Mouse (Mus musculus) adrenal gland, adult 18-20 months (tissue): ENCODE measurements at regions not wholly inside any gene's neighbourhood (a gene's known extent, or its start where the extent isn't known, plus 50 kb on each side); places are given as distances from the start of the nearest gene placed in this dataset.
A peak's percentile ranks its signal among the peaks of the same experiment; 100 is the strongest.
"Not testable (repeated sequence)": the region's sequence is repeated elsewhere in the genome, so short reads cannot be mapped to it uniquely, and the experiment has no call there.

Experiments
- DNase-seq, 2 experiments: peaks; one replicate each; pipeline ENCODE4 v3.0.0; 2021 to 2022; ENCODE audit warnings: low spot score in 2 of 2

DNA sequence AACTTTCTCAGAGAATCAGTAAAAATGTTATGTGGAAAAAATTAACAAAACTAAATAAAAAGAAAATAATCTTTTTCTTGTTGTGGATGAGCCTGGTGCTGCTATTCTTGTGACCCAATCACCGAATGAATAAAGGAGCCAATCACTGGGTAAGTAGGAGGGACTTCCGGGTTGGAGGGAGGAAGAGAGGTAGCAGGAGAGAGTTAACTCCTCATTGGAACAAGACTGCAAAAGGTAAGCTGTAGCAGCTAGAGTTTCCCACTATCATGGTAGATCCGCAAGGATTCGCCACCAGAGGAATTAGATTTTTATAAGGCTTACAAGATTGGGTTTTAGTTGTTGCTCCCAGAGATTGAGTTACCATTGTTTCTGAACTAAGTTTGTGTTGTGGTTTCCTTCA is 87.8 kb upstream of the Vldlr start:
- not testable (repeated sequence) for DNase-seq

DNA sequence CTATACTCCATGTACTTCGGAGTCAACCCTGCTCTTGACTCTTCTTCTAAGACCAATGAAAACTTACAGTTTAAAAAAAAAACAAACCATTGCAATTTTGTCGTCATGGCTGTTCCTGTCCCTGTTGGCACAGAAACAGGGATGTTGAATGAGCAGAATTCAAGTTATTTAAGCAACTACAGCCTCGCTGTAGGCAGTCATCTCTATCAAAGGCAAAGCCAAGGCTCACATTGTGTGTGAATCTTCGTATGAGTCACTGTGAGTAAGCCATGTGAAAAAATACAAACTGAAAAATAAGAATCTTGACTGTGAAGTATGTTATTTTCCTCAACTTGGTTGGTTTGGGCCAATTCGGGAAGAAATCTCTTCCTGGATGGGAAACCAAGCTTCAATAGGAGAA is 81.9 kb upstream of the Vldlr start:
- DNase-seq: no peak

DNA sequence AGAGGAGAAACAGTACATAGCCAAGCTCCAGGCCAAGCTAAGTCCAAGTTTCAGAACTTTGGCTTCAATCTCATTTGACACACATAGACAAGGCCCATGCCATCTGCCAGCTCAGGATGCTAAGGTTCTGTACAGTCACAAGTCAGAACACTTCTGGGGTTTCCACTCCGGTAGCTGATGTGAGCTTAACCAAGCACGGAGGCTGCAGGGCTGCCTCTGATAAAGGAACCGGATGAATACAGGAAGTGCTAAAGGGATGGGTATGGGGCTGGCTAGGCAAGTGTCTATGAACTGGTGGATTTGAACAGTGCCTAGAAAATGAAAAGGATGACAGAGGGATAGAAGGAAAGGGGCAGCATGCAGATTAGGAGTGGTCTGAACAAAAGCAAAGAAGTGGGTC is 75.4 kb upstream of the Vldlr start:
- DNase-seq: no peak

DNA sequence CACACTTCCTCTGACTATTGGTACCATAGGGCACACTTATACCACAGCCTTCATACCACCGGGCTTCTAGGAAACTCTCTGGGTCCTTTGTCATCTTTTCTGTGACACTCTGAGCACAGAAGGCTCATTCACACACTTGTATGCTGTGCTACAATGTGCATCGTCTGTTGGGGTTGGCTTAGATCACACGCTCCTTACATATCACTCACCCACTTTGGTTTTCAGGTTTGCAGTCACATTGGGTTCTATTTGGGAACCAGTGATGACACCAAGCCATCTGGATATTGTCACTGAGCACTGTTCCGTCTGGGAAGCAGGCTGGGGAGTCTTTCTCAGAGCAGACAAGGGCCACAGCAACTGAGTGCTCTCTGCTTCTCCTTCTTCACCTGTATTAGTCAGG is 74.1 kb upstream of the Vldlr start:
- DNase-seq: no peak

DNA sequence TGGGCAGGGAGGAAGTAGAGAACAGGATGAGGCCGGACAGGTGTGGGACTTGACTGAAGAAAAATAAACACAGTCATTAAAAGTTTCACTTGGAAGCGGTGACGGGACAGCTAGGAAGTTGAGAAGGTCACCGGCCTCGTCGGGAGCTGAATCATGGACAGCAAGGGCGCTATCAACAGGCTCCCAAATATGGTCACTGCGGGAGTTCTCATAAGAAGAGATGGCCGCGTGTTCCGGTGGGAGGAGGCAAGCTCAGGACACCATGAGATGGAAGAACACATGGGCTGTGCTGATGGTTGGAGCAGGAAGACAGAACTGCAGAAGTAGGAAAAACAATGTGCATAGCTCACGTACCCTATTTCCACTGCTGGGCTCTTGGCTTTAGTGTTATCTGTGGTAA is 68.9 kb upstream of the Vldlr start:
- DNase-seq: peak in 1 of 2 experiments; percentile 10

DNA sequence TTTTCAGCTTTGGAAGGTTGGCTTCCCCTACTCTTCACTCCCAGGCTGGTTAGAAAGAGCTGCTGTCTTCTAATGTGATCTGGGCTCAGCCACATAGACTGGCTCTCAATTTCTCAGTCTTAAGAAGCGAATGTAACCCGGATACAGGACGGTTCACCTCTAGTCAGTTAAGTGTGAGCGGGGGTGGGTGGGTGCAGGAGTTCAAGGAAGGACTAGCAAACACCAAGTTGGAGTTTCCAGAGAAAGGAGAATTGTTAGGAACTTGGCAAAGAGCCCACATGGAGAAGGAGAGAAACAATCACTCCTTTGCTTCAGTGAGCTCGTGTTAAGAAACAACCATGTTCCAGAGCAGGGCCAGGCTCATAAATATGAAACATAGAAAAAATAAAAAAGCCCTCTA is 68.0 kb upstream of the Vldlr start:
- no peak for DNase-seq

DNA sequence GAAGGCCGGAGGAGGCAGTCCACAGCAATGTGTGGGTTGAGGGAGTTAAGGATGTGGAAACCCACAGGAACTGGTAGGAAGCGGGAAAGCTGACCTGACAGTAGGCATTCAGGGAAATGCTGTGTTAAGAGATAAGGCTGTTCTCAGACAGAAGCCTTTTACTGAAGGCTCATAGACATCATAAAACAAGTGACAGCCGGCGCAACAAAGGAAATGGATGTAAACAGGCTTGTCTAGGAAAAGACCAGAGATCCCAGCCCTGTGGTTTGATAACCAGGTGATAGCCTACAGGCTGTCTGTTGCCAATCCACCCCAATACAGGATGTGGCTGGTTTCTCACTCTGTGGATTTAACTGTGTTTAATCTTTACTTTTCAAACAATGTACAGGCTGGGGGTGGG is 66.7 kb upstream of the Vldlr start:
- no peak for DNase-seq

DNA sequence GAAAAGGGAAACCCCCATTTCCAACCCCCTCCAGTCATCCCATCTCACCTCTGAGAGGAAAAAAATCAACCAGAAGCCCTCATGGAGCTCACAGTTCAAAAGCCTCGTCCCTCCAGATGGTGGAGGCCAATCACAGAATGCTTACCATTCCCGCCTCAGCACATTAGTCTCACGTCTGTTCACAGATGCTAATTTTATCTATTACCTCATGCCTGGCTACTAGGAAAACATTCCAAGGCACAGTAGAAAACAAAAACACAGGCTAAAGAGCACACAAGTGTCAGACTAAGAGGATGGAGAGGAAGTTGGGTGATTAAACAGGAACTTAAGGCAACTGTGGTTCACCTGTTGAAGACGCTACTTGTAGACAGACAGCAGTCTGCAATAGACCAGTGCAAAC is 54.4 kb upstream of the Vldlr start:
- no peak for DNase-seq
